Mouse (Mus musculus): ENCODE data around the gene Helz.

Helz gene

GRCm38 (mm10) chr11:107729141-107729540 lies 181.4 kb downstream of the Helz start:
- no peak for DNase-seq

- DNase-seq = no peak
Measured at GRCm38 (mm10) chr11:107730940-107731339, 183.2 kb downstream of the Helz start.

- DNase-seq = no peak
Measured at GRCm38 (mm10) chr11:107731498-107731897, 183.8 kb downstream of the Helz start.

DNA sequence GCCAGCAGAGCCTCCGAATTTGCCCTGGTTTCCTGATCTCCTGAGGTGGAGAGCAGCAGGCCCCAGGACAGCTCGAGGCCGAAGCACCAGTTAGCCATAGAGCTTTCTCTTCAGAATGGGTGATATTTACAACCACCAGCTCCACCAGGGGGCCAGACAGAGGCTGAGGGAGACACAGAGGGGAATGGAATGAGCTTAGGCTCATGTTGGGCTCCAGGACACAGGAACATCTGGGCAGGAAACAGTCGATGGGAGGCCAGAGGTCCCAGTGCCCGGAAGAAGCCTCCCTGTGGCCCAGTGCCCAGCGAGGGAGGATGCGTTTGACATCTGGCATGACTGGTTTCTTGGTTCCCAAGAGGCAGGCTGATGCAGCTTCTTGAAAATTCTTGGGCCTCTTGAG lies 186.4 kb downstream of the Helz start:
- no peak for DNase-seq

DNA sequence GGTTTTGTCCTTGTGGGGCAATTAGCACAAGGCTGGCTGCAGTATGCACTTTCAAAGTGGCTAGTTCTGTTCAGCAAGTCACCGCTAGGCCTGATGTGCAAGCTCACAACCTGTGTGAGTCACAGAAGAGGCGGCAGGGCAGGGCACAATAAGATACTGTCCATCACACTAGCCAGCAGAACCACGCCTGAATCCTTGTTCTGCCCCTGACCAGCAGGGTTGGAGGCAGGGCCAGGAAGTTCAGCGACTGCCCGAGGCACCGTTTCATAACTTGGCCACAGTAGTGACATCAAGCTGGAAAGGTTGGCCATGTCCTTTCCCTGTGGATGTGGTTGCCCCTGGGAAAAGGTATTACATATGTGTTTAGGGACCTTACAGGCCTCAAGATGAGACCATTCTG lies 190.2 kb downstream of the Helz start:
- DNase-seq = no peak

DNA sequence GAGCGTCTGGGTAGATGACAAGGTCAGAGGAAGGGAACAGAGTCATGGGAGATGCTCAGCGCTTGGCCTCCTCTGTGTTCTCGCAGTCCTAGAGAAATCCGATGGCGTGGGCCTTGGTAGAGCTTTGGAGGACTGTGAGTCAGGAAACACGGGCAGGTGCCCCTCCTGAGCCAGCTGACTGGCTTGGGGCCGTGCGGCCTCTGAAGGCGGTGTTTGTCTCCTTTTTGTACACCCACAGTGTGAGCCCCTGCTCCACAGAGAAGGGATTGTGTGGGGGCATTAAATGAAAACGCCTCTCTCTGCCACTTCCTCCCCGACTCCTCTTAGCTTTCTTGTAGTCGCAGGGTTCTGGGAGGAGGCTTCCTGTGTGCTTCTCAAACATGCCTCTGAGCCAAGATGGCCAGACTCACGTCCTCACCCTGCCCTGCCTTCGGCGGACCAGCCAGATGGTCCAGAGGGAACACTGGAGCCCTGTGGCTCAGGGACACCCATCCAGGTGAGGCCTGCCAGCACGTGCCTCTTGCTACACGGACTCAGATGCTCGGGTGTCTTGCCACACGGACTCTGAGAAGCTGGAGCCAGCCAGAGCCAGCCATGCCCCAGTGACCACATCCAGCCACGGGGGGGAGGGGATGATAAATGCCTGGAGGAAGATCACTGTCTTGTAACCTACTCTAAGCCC lies 190.8 kb downstream of the Helz start:
- DNase-seq = no peak

GRCm38 (mm10) chr11:107743100-107743499 lies 195.4 kb downstream of the Helz start:
- no peak for DNase-seq

Measured in B cell, adult 2 months (primary cell).